Mouse (Mus musculus) small intestine, adult 2 months (tissue): ENCODE results near the gene Rab30.

Experiments used
- CTCF ChIP-seq: fragments of 200-500 bp; IDR thresholded peaks from 2 replicates; pipeline ENCODE4 v1.5.1; 2012; ENCODE audit warnings: low read depth, mild to moderate bottlenecking, control low read depth, inconsistent platforms, low read length, moderate library complexity, mixed read lengths; ENCODE audit not compliant: insufficient replicate concordance, insufficient read length; ENCODE audit errors: extremely low read depth
- POLR2A ChIP-seq: fragments of 200-500 bp; IDR thresholded peaks from 2 replicates; pipeline ENCODE4 v1.6.1; 2012; ENCODE audit warnings: low read depth, mild to moderate bottlenecking, control low read depth, inconsistent platforms, low read length, moderate library complexity

- TF ChIP-seq CTCF (no peak), POLR2A (no peak)
Observed at GRCm38 (mm10) chr7:92878575-92879285, 137.3 kb downstream of the Rab30 start.
